Mouse (Mus musculus): ENCODE results near the gene Dnase1l2. TPM values are rescaled to one million over a fixed set of nuclear protein-coding genes. Genes with fewer than 3 reads are reported as not detected.

The Dnase1l2 gene
- polyA plus RNA-seq (2015; fragmentation: Nextera tagmentation; extraction: Ambion mirVana), result 0.84 and 1.2 TPM in 2 replicates

DNA sequence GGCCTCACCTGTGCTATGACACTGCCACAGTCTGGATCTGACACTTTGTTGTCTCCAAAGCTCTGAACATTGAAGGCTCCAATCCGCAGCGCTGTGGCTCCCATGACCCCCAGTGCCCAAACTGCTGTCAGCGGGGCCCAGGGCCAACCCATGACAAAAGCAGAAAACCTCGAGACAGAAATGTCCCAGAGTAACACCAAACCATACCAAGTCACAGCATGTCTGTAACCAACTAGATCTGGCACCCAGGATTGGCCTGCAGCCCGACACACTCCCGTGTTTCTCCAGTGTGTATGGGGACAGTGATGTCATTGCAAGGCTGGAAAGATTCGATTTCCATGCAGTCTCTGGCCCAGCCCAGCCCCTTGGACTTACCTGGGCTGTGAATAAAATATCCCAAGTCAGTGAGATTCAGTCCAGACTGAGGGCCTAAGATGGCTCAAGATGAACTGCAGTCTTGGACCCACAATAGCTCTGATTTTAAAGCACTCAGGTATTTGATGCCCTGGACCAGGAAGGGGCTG is at the start of gene Dnase1l2:
Gene Dnase1l2, minus strand, starts transcription at position 474 of the 524 bp plus-strand sequence.

DNA sequence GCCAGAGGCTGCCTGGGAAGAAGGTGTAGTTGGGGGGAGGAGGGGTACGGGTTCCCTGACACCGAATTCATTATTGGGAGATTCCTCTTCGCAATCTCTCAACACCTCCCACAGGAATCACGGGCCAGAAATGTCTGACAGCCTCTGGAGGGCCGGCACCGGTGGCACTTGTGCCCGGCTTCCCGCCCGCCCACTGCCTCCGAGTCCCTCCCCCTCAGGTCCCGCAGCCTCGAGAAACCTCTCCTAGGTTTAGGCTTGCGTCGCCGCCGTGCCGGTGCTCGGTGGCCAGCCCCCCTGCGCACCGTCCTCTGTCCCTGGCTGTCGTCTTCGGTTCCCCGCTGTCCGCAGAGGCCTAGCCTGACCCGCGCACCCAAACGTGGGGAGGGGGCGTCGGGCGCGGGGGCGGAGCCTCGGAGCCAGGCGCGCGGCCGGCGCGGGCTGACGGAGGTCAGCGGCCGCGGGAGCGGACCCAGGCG is 45.3 kb upstream of the Dnase1l2 start, which contains the start of gene Caskin1:
Gene Caskin1, plus strand, starts transcription at position 416 of the 476 bp plus-strand sequence.

DNA sequence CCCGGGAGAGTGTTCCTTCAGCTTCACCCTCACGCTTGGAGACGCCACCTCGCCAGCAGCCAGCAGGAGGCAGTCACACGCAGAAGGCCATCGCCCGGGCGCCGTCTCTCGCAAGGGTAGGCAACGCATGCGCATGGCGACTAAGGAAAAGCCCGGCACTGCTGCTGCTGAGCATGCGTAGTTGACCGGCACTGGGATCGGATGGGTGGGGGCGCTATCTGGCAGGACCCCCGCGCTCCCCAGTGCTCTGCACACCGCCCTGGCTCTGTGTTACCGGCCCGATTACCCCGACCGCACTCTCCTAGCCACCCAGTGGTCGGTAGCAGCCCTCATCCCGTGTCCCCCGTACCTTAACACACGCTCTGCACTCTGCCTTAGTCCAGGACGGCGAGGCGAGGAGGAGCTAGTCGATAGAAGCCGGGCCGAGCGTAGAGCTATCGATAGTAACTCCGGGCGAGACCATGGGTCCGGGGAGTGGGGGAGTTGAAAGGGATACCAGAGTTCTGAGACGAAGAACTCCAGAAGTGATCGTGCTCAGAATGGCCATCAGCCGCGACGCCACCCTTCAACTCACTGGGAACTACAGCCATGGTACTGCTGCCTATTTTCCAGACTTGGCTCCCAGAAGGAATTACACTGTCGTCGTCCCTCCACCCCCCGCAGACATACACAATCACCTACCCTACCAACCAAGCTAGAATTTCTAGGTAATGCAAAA is 35.9 kb upstream of the Dnase1l2 start, which contains the start of gene Mlst8:
Gene Mlst8, minus strand, starts transcription at position 416 of the 718 bp plus-strand sequence.

DNA sequence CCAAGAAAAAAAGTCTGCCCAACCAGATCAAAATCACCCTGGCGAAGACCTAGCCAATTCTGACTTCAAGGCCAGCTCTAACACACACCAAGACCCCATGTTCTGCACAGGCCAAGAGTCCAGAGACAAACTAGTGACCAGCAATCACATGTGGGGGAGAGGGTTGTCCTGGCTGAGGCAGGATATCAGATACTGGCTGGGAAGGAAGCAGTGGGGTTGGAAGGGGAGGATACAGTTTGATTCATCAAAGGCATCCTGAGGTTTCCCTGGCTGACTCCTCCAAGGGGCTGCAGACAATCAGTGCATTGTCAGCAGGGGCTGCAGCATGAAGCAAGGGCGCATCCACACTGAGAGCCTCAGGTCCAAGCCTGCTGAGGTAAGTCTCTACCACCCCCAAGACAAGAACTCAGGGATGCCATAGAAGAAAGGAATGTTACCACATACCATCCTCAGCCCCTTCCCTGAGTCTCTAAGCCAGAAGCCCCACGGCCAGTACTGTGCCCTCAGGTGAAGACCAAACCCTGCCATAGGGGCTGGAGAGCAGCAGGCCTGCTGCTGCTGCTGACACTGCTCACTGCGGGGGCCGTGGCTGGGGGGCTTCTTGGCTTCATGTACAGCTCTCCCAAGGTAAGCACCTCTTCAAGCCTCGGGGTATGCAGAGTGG is 30.8 kb upstream of the Dnase1l2 start, which contains the start of gene Bricd5:
Gene Bricd5, plus strand, starts transcription at position 273 of the 664 bp plus-strand sequence.

DNA sequence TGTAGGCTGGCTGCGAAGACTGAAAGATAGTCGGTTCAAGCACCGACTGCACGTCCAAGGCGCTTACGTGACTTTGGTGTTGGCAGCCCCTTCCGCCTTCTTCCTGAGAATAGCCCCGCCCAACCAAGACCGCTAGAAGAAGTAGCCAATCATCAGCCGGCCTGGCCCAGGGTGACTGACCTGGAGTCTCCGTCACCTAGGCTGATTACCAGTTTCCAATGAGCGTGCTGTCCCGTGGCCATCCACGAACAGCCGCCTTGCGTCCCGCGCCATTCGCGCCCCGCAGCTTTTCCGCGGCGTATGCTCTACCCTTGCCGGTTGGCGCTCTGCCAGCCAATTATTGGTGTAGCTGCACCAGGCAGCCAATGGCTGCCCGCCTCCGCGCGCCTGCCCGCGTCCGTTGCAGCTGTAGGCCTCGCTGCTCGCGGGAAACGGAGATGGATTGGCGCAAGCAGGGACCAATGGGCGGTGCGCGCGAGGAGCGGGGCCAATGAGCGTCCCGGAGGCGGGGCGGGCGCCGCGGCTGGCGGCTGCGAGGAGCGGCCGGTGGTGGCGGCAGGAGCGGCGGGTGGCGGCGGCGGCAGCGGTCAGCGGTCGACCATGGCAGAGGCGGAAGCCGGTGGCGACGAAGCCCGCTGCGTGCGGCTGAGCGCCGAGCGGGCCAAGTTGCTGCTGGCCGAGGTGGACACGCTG is 27.2 kb upstream of the Dnase1l2 start, which contains the start of the genes E4f1 and Pgp:
Gene E4f1, minus strand, starts transcription at position 404 of the 693 bp plus-strand sequence.
Gene Pgp, plus strand, starts transcription at position 483 of the 693 bp plus-strand sequence.

DNA sequence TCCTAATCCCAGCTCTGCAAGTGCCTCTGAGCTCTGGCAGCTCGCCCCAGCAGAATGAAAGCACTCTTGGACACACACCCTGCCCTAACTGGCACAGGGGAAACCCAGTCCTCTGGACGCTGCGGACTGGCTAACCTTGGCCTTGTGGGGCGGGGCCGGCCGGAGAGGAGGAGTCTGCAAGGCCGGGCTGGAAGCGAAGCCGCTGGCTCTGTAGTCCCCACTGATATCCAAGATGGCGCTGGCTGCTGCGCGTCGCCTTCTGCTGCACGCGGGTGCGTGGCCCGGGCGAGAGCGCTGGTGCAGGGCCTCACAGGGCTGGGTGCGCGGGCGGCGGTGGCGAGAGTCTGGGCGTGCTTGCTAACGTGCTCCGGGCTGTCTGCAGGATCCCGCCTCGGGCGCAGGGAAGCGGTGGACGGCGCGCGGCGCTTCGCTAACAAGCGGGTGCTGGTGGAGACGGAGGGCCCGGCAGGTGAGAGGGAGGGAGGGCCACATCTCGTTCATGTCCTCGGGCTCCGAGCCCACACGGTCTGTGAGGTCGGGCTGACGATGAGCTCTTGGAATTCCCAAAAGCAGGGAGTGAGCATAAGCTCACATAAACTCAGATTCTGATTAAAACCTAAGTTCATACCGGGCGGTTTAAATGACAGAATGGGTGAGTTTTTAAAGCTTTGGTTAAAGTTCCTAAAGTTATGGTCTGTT is 16.3 kb downstream of the Dnase1l2 start, which contains the start of gene Eci1:
Gene Eci1, plus strand, starts transcription at position 171 of the 699 bp plus-strand sequence.

DNA sequence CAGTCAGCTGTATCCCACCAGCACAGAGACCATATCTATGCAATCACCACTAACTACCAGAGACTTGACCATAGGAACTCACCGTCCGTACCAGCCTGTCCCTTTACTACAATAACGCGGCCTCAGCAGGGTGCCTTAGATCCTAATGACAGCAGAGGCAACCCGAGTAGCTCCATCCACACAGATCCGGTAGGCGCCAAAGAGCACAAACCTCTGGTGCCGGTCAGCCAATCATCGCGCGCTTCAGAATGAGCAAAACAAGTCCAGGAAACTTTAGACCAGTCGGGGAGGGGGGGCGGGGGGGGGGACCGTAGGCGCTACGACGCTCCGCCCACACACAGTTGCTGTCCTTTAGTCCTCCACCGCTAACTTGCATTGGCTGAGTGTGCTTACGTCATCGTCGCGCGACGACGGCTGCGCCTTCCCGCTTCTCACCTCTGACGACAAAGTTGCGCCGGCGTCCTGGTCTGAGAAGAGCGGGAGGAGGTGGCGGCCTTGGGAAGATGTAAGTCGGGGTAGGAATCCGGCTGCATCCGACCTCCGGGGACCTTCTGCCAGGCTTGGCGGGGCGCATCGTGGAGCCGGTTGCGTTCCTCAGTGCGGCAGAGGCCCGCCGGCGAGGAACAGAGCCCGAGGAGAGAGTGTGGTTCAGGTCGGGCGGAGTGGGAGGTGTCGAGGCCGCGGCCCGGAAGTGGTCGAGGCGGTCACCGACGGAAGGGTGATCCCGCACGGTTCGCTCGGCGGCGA is 28.5 kb downstream of the Dnase1l2 start, which contains the start of gene Rnps1:
Gene Rnps1, plus strand, starts transcription at position 336 of the 747 bp plus-strand sequence.

Other genes with a start within 250 kb of the Dnase1l2 start
- 2.0 and 2.5 TPM in 2 replicates for gene Tbc1d24, start 237.5 kb downstream of the Dnase1l2 start, polyA plus RNA-seq (2015; fragmentation: Nextera tagmentation; extraction: Ambion mirVana)
- 3.9 and 5.7 TPM in 2 replicates for gene Ntn3, start 233.6 kb downstream of the Dnase1l2 start, polyA plus RNA-seq (2015; fragmentation: Nextera tagmentation; extraction: Ambion mirVana)
- gene Tedc2, start 222.3 kb downstream of the Dnase1l2 start, polyA plus RNA-seq (2015; fragmentation: Nextera tagmentation; extraction: Ambion mirVana), result 5.3 and 8.3 TPM in 2 replicates
- gene Ccnf, start 191.6 kb downstream of the Dnase1l2 start, polyA plus RNA-seq (2015; fragmentation: Nextera tagmentation; extraction: Ambion mirVana), result 8.1 and 10.8 TPM in 2 replicates
- not detected in 2 replicates for gene Abca17, start 92.0 kb downstream of the Dnase1l2 start, polyA plus RNA-seq (2015; fragmentation: Nextera tagmentation; extraction: Ambion mirVana)
- 8.5 and 9.1 TPM in 2 replicates for gene Abca3, start 91.2 kb downstream of the Dnase1l2 start, polyA plus RNA-seq (2015; fragmentation: Nextera tagmentation; extraction: Ambion mirVana)
- gene Rnps1, start 28.5 kb downstream of the Dnase1l2 start, polyA plus RNA-seq (2015; fragmentation: Nextera tagmentation; extraction: Ambion mirVana), result 110 and 123 TPM in 2 replicates
- gene Eci1, start 16.5 kb downstream of the Dnase1l2 start, polyA plus RNA-seq (2015; fragmentation: Nextera tagmentation; extraction: Ambion mirVana), result 161 and 184 TPM in 2 replicates
- 19.6 and 21.0 TPM in 2 replicates for gene E4f1, start 27.2 kb upstream of the Dnase1l2 start, polyA plus RNA-seq (2015; fragmentation: Nextera tagmentation; extraction: Ambion mirVana)
- gene Pgp, start 27.3 kb upstream of the Dnase1l2 start, polyA plus RNA-seq (2015; fragmentation: Nextera tagmentation; extraction: Ambion mirVana), result 63.5 and 100 TPM in 2 replicates
- 0.18 TPM in 1 of 2 replicates, not detected in the other for gene Bricd5, start 30.8 kb upstream of the Dnase1l2 start, polyA plus RNA-seq (2015; fragmentation: Nextera tagmentation; extraction: Ambion mirVana)
- gene Mlst8, start 36.0 kb upstream of the Dnase1l2 start, polyA plus RNA-seq (2015; fragmentation: Nextera tagmentation; extraction: Ambion mirVana), result 9.9 and 17.7 TPM in 2 replicates
- gene Caskin1, start 45.5 kb upstream of the Dnase1l2 start, polyA plus RNA-seq (2015; fragmentation: Nextera tagmentation; extraction: Ambion mirVana), result 7.2 and 10.6 TPM in 2 replicates
- gene Traf7, start 84.8 kb upstream of the Dnase1l2 start, polyA plus RNA-seq (2015; fragmentation: Nextera tagmentation; extraction: Ambion mirVana), result 37.0 and 46.7 TPM in 2 replicates
- 1.3 and 1.8 TPM in 2 replicates for gene Rab26, start 91.1 kb upstream of the Dnase1l2 start, polyA plus RNA-seq (2015; fragmentation: Nextera tagmentation; extraction: Ambion mirVana)
- 16.5 and 20.0 TPM in 2 replicates for gene Pkd1, start 106.7 kb upstream of the Dnase1l2 start, polyA plus RNA-seq (2015; fragmentation: Nextera tagmentation; extraction: Ambion mirVana)
- 20.9 and 23.8 TPM in 2 replicates for gene Tsc2, start 189.5 kb upstream of the Dnase1l2 start, polyA plus RNA-seq (2015; fragmentation: Nextera tagmentation; extraction: Ambion mirVana)
- 13.6 and 14.1 TPM in 2 replicates for gene Nthl1, start 189.6 kb upstream of the Dnase1l2 start, polyA plus RNA-seq (2015; fragmentation: Nextera tagmentation; extraction: Ambion mirVana)
- gene Slc9a3r2, start 207.2 kb upstream of the Dnase1l2 start, polyA plus RNA-seq (2015; fragmentation: Nextera tagmentation; extraction: Ambion mirVana), result 61.7 and 66.2 TPM in 2 replicates
- gene Npw, start 215.4 kb upstream of the Dnase1l2 start, polyA plus RNA-seq (2015; fragmentation: Nextera tagmentation; extraction: Ambion mirVana), result not detected in 2 replicates
- 11.8 and 14.9 TPM in 2 replicates for gene Zfp598, start 226.6 kb upstream of the Dnase1l2 start, polyA plus RNA-seq (2015; fragmentation: Nextera tagmentation; extraction: Ambion mirVana)
- gene Syngr3, start 246.8 kb upstream of the Dnase1l2 start, polyA plus RNA-seq (2015; fragmentation: Nextera tagmentation; extraction: Ambion mirVana), result 14.5 and 51.8 TPM in 2 replicates

Measured in adrenal gland, postnatal 0 days (tissue).